Mouse (Mus musculus) lung, postnatal 0 days (tissue): ENCODE results near the gene Npas2.

Experiments used
- CTCF ChIP-seq: IDR thresholded peaks from 2 replicates; pipeline ENCODE4 v1.5.1; 2016; ENCODE audit warnings: antibody characterized with exemption, mild to moderate bottlenecking
- EP300 ChIP-seq: IDR thresholded peaks from 2 replicates; pipeline ENCODE4 v1.6.1; 2016; ENCODE audit warnings: antibody characterized with exemption, mild to moderate bottlenecking, control low read depth

DNA sequence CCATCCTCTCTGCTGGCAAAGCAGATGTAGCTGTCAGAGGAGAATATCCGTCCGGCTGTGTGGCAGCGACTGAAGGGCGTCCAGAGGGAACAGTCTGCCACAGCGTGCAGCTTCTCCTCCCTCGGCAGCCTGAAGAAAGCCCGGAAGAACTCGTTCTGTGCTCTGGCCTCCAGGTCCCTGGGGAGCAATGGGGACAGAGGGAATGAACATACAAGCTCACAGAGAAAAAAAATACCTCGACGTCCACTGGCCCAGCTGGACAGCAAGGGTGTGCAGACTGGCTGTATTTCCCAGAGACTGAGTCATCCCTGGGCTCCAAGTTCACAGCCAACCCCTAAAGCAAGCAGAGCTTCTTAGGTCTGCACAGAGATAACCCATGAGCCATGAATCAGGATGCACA lies 200.6 kb downstream of the Npas2 start:
- no peak for TF ChIP-seq CTCF
- TF ChIP-seq EP300, result no peak
